Mouse (Mus musculus) MEL (cell line): ENCODE measurements around the gene Slc10a6. TPM values are rescaled to one million over a fixed set of nuclear protein-coding genes. Genes with fewer than 3 reads are reported as not detected.

Experiments
- DNase-seq: peaks from one replicate; pipeline ENCODE4 v3.0.0; 2011; ENCODE audit warnings: low read depth, low spot score
- H3K27ac ChIP-seq: 2 replicates; pipeline ENCODE4 v1.5.1; 2012; ENCODE audit warnings: low read depth, mild to moderate bottlenecking, control low read depth, low read length, moderate library complexity; ENCODE audit not compliant: control insufficient read depth
- H3K27me3 ChIP-seq, 2 experiments: fragments of 150-350 bp in 1 of 2; sonication (generic) in 1 of 2; 2 replicates each; pipeline ENCODE4 v1.6.1; 2012; ENCODE audit warnings: low read length in 2 of 2, mild to moderate bottlenecking in 2 of 2, improper control_type of control experiment in 1 of 2, moderate library complexity in 1 of 2; ENCODE audit not compliant: insufficient read depth in 2 of 2, control insufficient read depth in 1 of 2
- H3K36me3 ChIP-seq, 2 experiments: 2 replicates each; pipeline ENCODE4 v1.6.1; 2012 to 2014; ENCODE audit warnings: low read length in 2 of 2, improper control_type of control experiment in 1 of 2, inconsistent platforms in 1 of 2, mild to moderate bottlenecking in 1 of 2; ENCODE audit not compliant: insufficient read depth in 2 of 2, control insufficient read depth in 1 of 2
- H3K4me1 ChIP-seq, 2 experiments: fragments of 150-350 bp in 1 of 2; sonication (generic) in 1 of 2; 2 replicates each; pipeline ENCODE4 v1.6.1; 2012; ENCODE audit warnings: low read length in 2 of 2, improper control_type of control experiment in 1 of 2, mild to moderate bottlenecking in 1 of 2; ENCODE audit not compliant: insufficient read depth in 2 of 2, control insufficient read depth in 1 of 2
- H3K4me3 ChIP-seq, 2 experiments: fragments of 150-350 bp in 1 of 2; sonication (generic) in 1 of 2; 2 replicates each; pipeline ENCODE4 v1.5.1; 2012; ENCODE audit warnings: low read depth in 2 of 2, low read length in 2 of 2, mild to moderate bottlenecking in 2 of 2, moderate library complexity in 2 of 2, control low read depth in 1 of 2, improper control_type of control experiment in 1 of 2; ENCODE audit not compliant: control insufficient read depth in 1 of 2, insufficient read depth in 1 of 2
- H3K79me2 ChIP-seq: 2 replicates; pipeline ENCODE4 v1.6.1; 2012; ENCODE audit warnings: mild to moderate bottlenecking, low read length, moderate library complexity; ENCODE audit not compliant: control insufficient read depth, poor library complexity, insufficient read depth
- H3K9ac ChIP-seq: 2 replicates; pipeline ENCODE4 v1.6.1; 2012; ENCODE audit warnings: low read depth, mild to moderate bottlenecking, control low read depth, low read length, moderate library complexity; ENCODE audit not compliant: control insufficient read depth, poor library complexity, severe bottlenecking
- H3K9me3 ChIP-seq: fragments of 150-350 bp; sonication (generic); replicated peaks from 2 replicates; pipeline ENCODE4 v1.6.1; 2012; ENCODE audit warnings: mild to moderate bottlenecking, low read length, improper control_type of control experiment, moderate library complexity; ENCODE audit not compliant: insufficient read depth
- BHLHE40 ChIP-seq: IDR thresholded peaks from 2 replicates; pipeline ENCODE4 v1.6.1; 2012; ENCODE audit warnings: low read depth, mild to moderate bottlenecking, inconsistent platforms, low read length, improper control_type of control experiment, borderline replicate concordance
- CHD1 ChIP-seq: IDR thresholded peaks from 2 replicates; pipeline ENCODE4 v1.6.1; 2012; ENCODE audit warnings: low read depth, mild to moderate bottlenecking, inconsistent platforms, low read length, improper control_type of control experiment
- CHD2 ChIP-seq: IDR thresholded peaks from 2 replicates; pipeline ENCODE4 v1.6.1; 2011; ENCODE audit warnings: low read length, improper control_type of control experiment
- CTCF ChIP-seq, 3 experiments: IDR thresholded peaks in 2 of 3; conservative IDR thresholded peaks in 1 of 3; 2 replicates each; pipeline ENCODE4 v1.5.1; 2011 to 2012; ENCODE audit warnings: low read length in 3 of 3, low read depth in 2 of 3, mild to moderate bottlenecking in 2 of 3, improper control_type of control experiment in 1 of 3, inconsistent platforms in 1 of 3, mixed read lengths in 1 of 3, moderate library complexity in 1 of 3; ENCODE audit not compliant: control insufficient read depth in 1 of 3, insufficient read depth in 1 of 3, poor library complexity in 1 of 3, severe bottlenecking in 1 of 3
- ELF1 ChIP-seq: IDR thresholded peaks from 2 replicates; pipeline ENCODE4 v1.6.1; 2014; ENCODE audit warnings: low read depth, mild to moderate bottlenecking, inconsistent platforms, low read length, improper control_type of control experiment, moderate library complexity
- EP300 ChIP-seq, 2 experiments: IDR thresholded peaks; 2 replicates each; pipeline ENCODE4 v1.6.1; 2011; ENCODE audit warnings: improper control_type of control experiment in 2 of 2, low read length in 2 of 2, low read depth in 1 of 2, mild to moderate bottlenecking in 1 of 2
- ETS1 ChIP-seq: IDR thresholded peaks from 2 replicates; pipeline ENCODE4 v1.6.1; 2012; ENCODE audit warnings: low read depth, mild to moderate bottlenecking, inconsistent platforms, low read length, improper control_type of control experiment, moderate library complexity
- GATA1 ChIP-seq: IDR thresholded peaks from 2 replicates; pipeline ENCODE4 v1.6.1; 2011; ENCODE audit warnings: low read depth, low read length, improper control_type of control experiment
- HCFC1 ChIP-seq: IDR thresholded peaks from 2 replicates; pipeline ENCODE4 v1.6.1; 2012; ENCODE audit warnings: low read depth, mild to moderate bottlenecking, inconsistent platforms, low read length, improper control_type of control experiment, moderate library complexity
- KAT2A ChIP-seq: conservative IDR thresholded peaks from 2 replicates; pipeline ENCODE4 v1.6.1; 2012; ENCODE audit warnings: low read depth, low read length, improper control_type of control experiment, inconsistent platforms
- MAX ChIP-seq: IDR thresholded peaks from 2 replicates; pipeline ENCODE4 v1.6.1; 2011; ENCODE audit warnings: low read length, improper control_type of control experiment
- MAZ ChIP-seq: IDR thresholded peaks from 2 replicates; pipeline ENCODE4 v1.6.1; 2012; ENCODE audit warnings: low read depth, mild to moderate bottlenecking, inconsistent platforms, low read length, improper control_type of control experiment
- MXI1 ChIP-seq: IDR thresholded peaks from 2 replicates; pipeline ENCODE4 v1.6.1; 2011; ENCODE audit warnings: mild to moderate bottlenecking, low read depth, low read length, improper control_type of control experiment
- MYC ChIP-seq: IDR thresholded peaks from 2 replicates; pipeline ENCODE4 v1.6.1; 2011; ENCODE audit warnings: low read depth, mild to moderate bottlenecking, low read length, improper control_type of control experiment, moderate library complexity
- NELFE ChIP-seq: IDR thresholded peaks from 2 replicates; pipeline ENCODE4 v1.6.1; 2011; ENCODE audit warnings: low read depth, low read length, improper control_type of control experiment
- NRF1 ChIP-seq: IDR thresholded peaks from 2 replicates; pipeline ENCODE4 v1.6.1; 2014; ENCODE audit warnings: low read depth, mild to moderate bottlenecking, inconsistent platforms, low read length, improper control_type of control experiment, moderate library complexity; ENCODE audit not compliant: poor library complexity, insufficient read depth, severe bottlenecking
- POLR2A ChIP-seq, 2 experiments: IDR thresholded peaks; 2 replicates each; pipeline ENCODE4 v1.6.1; 2011 to 2012; ENCODE audit warnings: low read length in 2 of 2, mild to moderate bottlenecking in 2 of 2, control low read depth in 1 of 2, improper control_type of control experiment in 1 of 2, low read depth in 1 of 2, moderate library complexity in 1 of 2; ENCODE audit not compliant: control insufficient read depth in 1 of 2, insufficient read depth in 1 of 2, poor library complexity in 1 of 2
- POLR2AphosphoS2 ChIP-seq: IDR thresholded peaks from 2 replicates; pipeline ENCODE4 v1.6.1; 2011; ENCODE audit warnings: low read length, improper control_type of control experiment
- RAD21 ChIP-seq: IDR thresholded peaks from 2 replicates; pipeline ENCODE4 v1.6.1; 2011; ENCODE audit warnings: mild to moderate bottlenecking, low read depth, low read length, improper control_type of control experiment
- RCOR1 ChIP-seq: IDR thresholded peaks from 2 replicates; pipeline ENCODE4 v1.6.1; 2012; ENCODE audit warnings: low read depth, mild to moderate bottlenecking, inconsistent platforms, low read length, improper control_type of control experiment
- SMC3 ChIP-seq: IDR thresholded peaks from 2 replicates; pipeline ENCODE4 v1.6.1; 2011; ENCODE audit warnings: low read depth, low read length, improper control_type of control experiment
- TAL1 ChIP-seq: IDR thresholded peaks from 2 replicates; pipeline ENCODE4 v1.6.1; 2012; ENCODE audit warnings: mild to moderate bottlenecking, inconsistent platforms, low read length, moderate library complexity, mixed read lengths
- TBP ChIP-seq: IDR thresholded peaks from 2 replicates; pipeline ENCODE4 v1.8.0; 2011; ENCODE audit warnings: low read depth, low read length, improper control_type of control experiment
- TCF12 ChIP-seq: IDR thresholded peaks from 2 replicates; pipeline ENCODE4 v1.6.1; 2014; ENCODE audit warnings: low read depth, mild to moderate bottlenecking, inconsistent platforms, low read length, improper control_type of control experiment, moderate library complexity
- USF1 ChIP-seq: IDR thresholded peaks from 2 replicates; pipeline ENCODE4 v1.6.1; 2014; ENCODE audit warnings: low read depth, mild to moderate bottlenecking, inconsistent platforms, low read length, improper control_type of control experiment, moderate library complexity
- USF2 ChIP-seq, 2 experiments: IDR thresholded peaks; 2 replicates each; pipeline ENCODE4 v1.6.1; 2011 to 2012; ENCODE audit warnings: improper control_type of control experiment in 2 of 2, low read length in 2 of 2, borderline replicate concordance in 1 of 2, inconsistent platforms in 1 of 2, low read depth in 1 of 2, mild to moderate bottlenecking in 1 of 2; ENCODE audit not compliant: insufficient read depth in 1 of 2
- ZC3H11A ChIP-seq: IDR thresholded peaks from 2 replicates; pipeline ENCODE4 v1.6.1; 2012; ENCODE audit warnings: low read depth, mild to moderate bottlenecking, inconsistent platforms, low read length, improper control_type of control experiment
- ZKSCAN1 ChIP-seq: IDR thresholded peaks from 2 replicates; pipeline ENCODE4 v1.6.1; 2012; ENCODE audit warnings: low read depth, mild to moderate bottlenecking, inconsistent platforms, low read length, improper control_type of control experiment, moderate library complexity
- polyA plus RNA-seq, 2 experiments: library from polyadenylated mRNA; stranded (reverse) in 1 of 2; unstranded in 1 of 2; fragments of >175 nt in 1 of 2; fragments of >200 nt in 1 of 2; gene quantifications; 2 replicates each; pipeline versions ENCODE4 v1.2.1 to v1.2.4; 2012; ENCODE audit warnings: low replicate concordance in 2 of 2, low read depth in 1 of 2; ENCODE audit not compliant: insufficient read length in 2 of 2, insufficient read depth in 1 of 2, missing spikeins in 1 of 2
- total RNA-seq: library from RNA; depleted of rRNA; stranded (reverse); fragments of 300-350 nt; gene quantifications from 2 replicates; pipeline ENCODE4 v1.2.3, GENCODE M21; 2012

The Slc10a6 gene
- total and polyA plus RNA-seq, 3 experiments: not detected

GRCm38 (mm10) chr5:103659571-103659970 is 30.4 kb upstream of the Slc10a6 start (continued):
- TF ChIP-seq BHLHE40 (0 out of 2 replicates have a peak, but pooled peaks have one; percentile 20), POLR2A (IDR thresholded peaks at IDR 0.05; ENCODE audit: control insufficient read depth in 1 of 2, insufficient read depth in 1 of 2, low read depth in 1 of 2, low read length in 2 of 2, poor library complexity in 1 of 2) (no peak), ZKSCAN1 (no peak)

- no peaks in the 10 kb centered on the region for H3K4me1 ChIP-seq
- no peak overlapping the region for H3K9ac ChIP-seq
- H3K79me2 ChIP-seq: no peaks in the 10 kb centered on the region
- H3K27ac ChIP-seq: no peak overlapping the region
- no peak overlapping the region for H3K4me3 ChIP-seq
- H3K27me3 ChIP-seq: peaks cover 0 to 2% of the 10 kb centered on the region in 2 experiments; a peak in 3 of 4 replicates
- no peaks in the 10 kb centered on the region for H3K36me3 ChIP-seq
- no peaks in the 10 kb centered on the region for H3K9me3 ChIP-seq
- TF ChIP-seq RAD21 (peak; percentile 43), MAX (no peak), ZC3H11A (peak; percentile 38), RCOR1 (no peak), HCFC1 (no peak), TBP (0 out of 2 replicates have a peak, but pooled peaks have one; percentile 21), CTCF (IDR thresholded peaks at IDR 0.05 in 2 of 3, conservative IDR thresholded peaks at IDR 0.05 in 1 of 3; ENCODE audit: control insufficient read depth in 1 of 3, insufficient read depth in 1 of 3, low read depth in 2 of 3, low read length in 3 of 3, poor library complexity in 1 of 3, severe bottlenecking in 1 of 3) (peak; percentile 23 to 64 (median 29); a peak in 5 of 6 replicates), SMC3 (peak; percentile 69)
- peak; percentile 67 for DNase-seq
Measured at GRCm38 (mm10) chr5:103658921-103659320, 29.7 kb upstream of the Slc10a6 start.

GRCm38 (mm10) chr5:103655346-103656118 is 26.3 kb upstream of the Slc10a6 start, which contains the start of gene 1700016H13Rik:
1700016H13Rik (minus strand) TSS chr5:103656010.
- DNase-seq: peak; percentile 74
- H3K4me3 ChIP-seq: peak within 1 kb of the TSS; percentile 51 to 79
- H3K36me3 ChIP-seq: no peaks in the 10 kb centered on the region
- H3K9me3 ChIP-seq: no peaks in the 10 kb centered on the region
- no peaks in the 10 kb centered on the region for H3K27me3 ChIP-seq
- H3K4me1 ChIP-seq: no peaks in the 10 kb centered on the region
- no peak within 1 kb of the TSS for H3K27ac ChIP-seq
- no peaks in the 10 kb centered on the region for H3K79me2 ChIP-seq
- peak within 1 kb of the TSS; percentile 75 for H3K9ac ChIP-seq
- TF ChIP-seq HCFC1: peak; percentile 72
- TF ChIP-seq RAD21: no peak
- no peak for TF ChIP-seq NRF1
- no peak for TF ChIP-seq CHD1
- peak; percentile 11 to 67; a peak in 3 of 4 replicates for TF ChIP-seq POLR2A (IDR thresholded peaks at IDR 0.05; ENCODE audit: control insufficient read depth in 1 of 2, insufficient read depth in 1 of 2, low read depth in 1 of 2, low read length in 2 of 2, poor library complexity in 1 of 2)
- TF ChIP-seq TCF12: no peak; the same call in 1 of the 2 replicates
- TF ChIP-seq MYC: no peak
- no peak for TF ChIP-seq CHD2
- TF ChIP-seq USF1: no peak
- no peak for TF ChIP-seq USF2 (IDR thresholded peaks at IDR 0.05; ENCODE audit: borderline replicate concordance in 1 of 2, insufficient read depth in 1 of 2, low read depth in 1 of 2, low read length in 2 of 2)
- TF ChIP-seq SMC3: peak; percentile 35
- TF ChIP-seq ZKSCAN1: no peak
- TF ChIP-seq EP300 (IDR thresholded peaks at IDR 0.05; ENCODE audit: low read depth in 1 of 2, low read length in 2 of 2): no peak
- no peak; the same call in 1 of the 2 replicates for TF ChIP-seq ETS1
- no peak for TF ChIP-seq POLR2AphosphoS2
- no peak for TF ChIP-seq MXI1
- no peak for TF ChIP-seq ELF1
- no peak for TF ChIP-seq KAT2A
- no peak for TF ChIP-seq TAL1
- no peak for TF ChIP-seq GATA1
- TF ChIP-seq NELFE: peak; percentile 28; the same call in 1 of the 2 replicates
- no peak for TF ChIP-seq MAZ
